ENCODE assay signal across 8 mouse cellular contexts in genomic region chr1:86509410-86509809, GRCm38 (mm10). TPM values are rescaled to one million over a fixed set of nuclear protein-coding genes. Genes with fewer than 3 reads are reported as not detected.
A peak's percentile ranks its signal among the peaks of the same experiment; 100 is the strongest.
DNase-seq lines count a peak whose midpoint lies in the region; ATAC-seq and TF ChIP-seq lines count a peak whose summit lies in the region.

No protein-coding gene starts in this region.

- no peak for TF ChIP-seq POLR2A in heart, adult 2 months (IDR thresholded peaks at IDR 0.05; ENCODE audit: insufficient read depth, low read depth, low read length)

- H3K27me3 ChIP-seq in embryonic facial prominence, embryonic 10.5 days (replicated peaks; ENCODE audit: low read depth, poor library complexity, severe bottlenecking): no peaks in the 10 kb centered on the region
- no peaks in the 10 kb centered on the region for H3K27me3 ChIP-seq in heart, adult 2 months (ENCODE audit: control insufficient read depth, insufficient read depth, low read length)
- no peaks in the 10 kb centered on the region for H3K27me3 ChIP-seq in kidney, embryonic 14.5 days (ENCODE audit: control insufficient read depth, insufficient read depth, low read length)

- no peaks in the 10 kb centered on the region for H3K79me2 ChIP-seq in heart, adult 2 months (replicated peaks; ENCODE audit: control insufficient read depth, insufficient read depth, low read length)

- intact Hi-C loops in heart, adult 2 months (cut with DNase I): loop anchor here (5.0 kb wide), 1 partner anchor 147 kb away; no protein-coding TSS in a partner anchor

- H3K4me3 ChIP-seq in embryonic facial prominence, embryonic 10.5 days: 0 out of 2 replicates have a peak overlapping the region, but pooled peaks have one; percentile 25
- no peak overlapping the region for H3K4me3 ChIP-seq in heart, adult 2 months
- H3K4me3 ChIP-seq in kidney, embryonic 14.5 days (ENCODE audit: low read length): no peak overlapping the region

- WGBS in embryonic facial prominence, embryonic 10.5 days: 7% methylated on average over 7 of the region's 7 CpGs
- 23% methylated on average over 7 of the region's 7 CpGs for WGBS in heart, adult 2 months
- WGBS in kidney, embryonic 14.5 days: 14% methylated on average over 7 of the region's 7 CpGs

- peak; percentile 91 for TF ChIP-seq CTCF in heart, adult 2 months (IDR thresholded peaks at IDR 0.05)

- no peaks in the 10 kb centered on the region for H3K36me3 ChIP-seq in embryonic facial prominence, embryonic 10.5 days (replicated peaks)
- H3K36me3 ChIP-seq in heart, adult 2 months (ENCODE audit: control insufficient read depth, insufficient read depth, low read length): no peaks in the 10 kb centered on the region
- no peaks in the 10 kb centered on the region for H3K36me3 ChIP-seq in kidney, embryonic 14.5 days (ENCODE audit: control insufficient read depth, insufficient read depth, low read length)

- no peak overlapping the region for H3K4me2 ChIP-seq in kidney, embryonic 14.5 days (replicated peaks; ENCODE audit: low read depth, low read length)

- H3K9me3 ChIP-seq in embryonic facial prominence, embryonic 10.5 days: no peaks in the 10 kb centered on the region
- H3K9me3 ChIP-seq in kidney, embryonic 14.5 days (ENCODE audit: control insufficient read depth, low read length): no peaks in the 10 kb centered on the region

- no peak overlapping the region for H3K9ac ChIP-seq in heart, adult 2 months (ENCODE audit: low read depth, low read length)
- H3K9ac ChIP-seq in kidney, embryonic 14.5 days (ENCODE audit: low read depth, low read length): peak overlapping the region; percentile 28; the same call in 1 of the 2 replicates

- H3K4me1 ChIP-seq in embryonic facial prominence, embryonic 10.5 days: peaks cover 59% of the 10 kb centered on the region
- peaks cover 11% of the 10 kb centered on the region for H3K4me1 ChIP-seq in heart, adult 2 months (ENCODE audit: control insufficient read depth, insufficient read depth, low read length)
- H3K4me1 ChIP-seq in kidney, embryonic 14.5 days (ENCODE audit: control insufficient read depth, insufficient read depth, low read length): peaks cover 19% of the 10 kb centered on the region

- DNase-seq in 416B (ENCODE audit: low read depth) (peak; percentile 96), WW6 (ENCODE audit: low read depth, low spot score) (peak; percentile 89), liver (peak; percentile 91)
- DNase-seq in embryonic facial prominence, embryonic 10.5 days (ENCODE audit: low spot score): peak; percentile 93
- peak; percentile 88 to 89 for DNase-seq in heart, adult 2 months
- peak; percentile 92 for DNase-seq in naive thymus-derived CD4-positive, alpha-beta T cell, adult 2 months (ENCODE audit: low read depth)
- DNase-seq in testis, postnatal 10 days (ENCODE audit: low spot score): peak; percentile 92

- peak; percentile 65; the same call in 1 of the 2 replicates for TF ChIP-seq EP300 in heart, adult 2 months (IDR thresholded peaks at IDR 0.05; ENCODE audit: insufficient read depth, low read depth, low read length)

- ATAC-seq in kidney, embryonic 14.5 days (ENCODE audit: low FRiP score, low TSS enrichment): peak; percentile 63

- peak overlapping the region; percentile 91 for H3K27ac ChIP-seq in embryonic facial prominence, embryonic 10.5 days (replicated peaks)
- no peak overlapping the region for H3K27ac ChIP-seq in heart, adult 2 months
- no peak overlapping the region for H3K27ac ChIP-seq in kidney, embryonic 14.5 days (ENCODE audit: low read depth, low read length)

RNA-seq across cellular contexts. Expression of gene Ptma, which starts 17.1 kb away (rescaled TPM):
- 3,352 and 3,592 TPM in 2 replicates for polyA plus RNA-seq in embryonic facial prominence, embryonic 10.5 days (2016; fragmentation: Nextera tagmentation; extraction: Ambion mirVana)
- total RNA-seq in heart, adult 2 months (2021): 100 to 1,000 TPM; 200 to 227 TPM
- 169 and 177 TPM in 2 replicates for polyA plus RNA-seq in heart, adult 2 months (2012; rRNA removed)
- 3,750 and 4,450 TPM in 2 replicates for polyA plus RNA-seq in kidney, embryonic 14.5 days (2014; fragmentation: Nextera tagmentation; extraction: Ambion mirVana)

Comparison
In these comparisons a context has a peak if more than half of its experiments do, and no peak if none do; other contexts are left out.
1. RNA of gene Ptma, which starts 17.1 kb away (polyA plus RNA-seq): 3,750 to 4,450 TPM in kidney, embryonic 14.5 days and 3,352 to 3,592 TPM in embryonic facial prominence, embryonic 10.5 days; 169 to 177 TPM in heart, adult 2 months; every median in the first group is over 10 times any median in the second.
2. Peak in every context shown above with its lines, with median percentiles within 50 percentile points of each other: DNase-seq.